Mouse (Mus musculus): Measurements from ENCODE around the gene Cdan1.

DNA sequence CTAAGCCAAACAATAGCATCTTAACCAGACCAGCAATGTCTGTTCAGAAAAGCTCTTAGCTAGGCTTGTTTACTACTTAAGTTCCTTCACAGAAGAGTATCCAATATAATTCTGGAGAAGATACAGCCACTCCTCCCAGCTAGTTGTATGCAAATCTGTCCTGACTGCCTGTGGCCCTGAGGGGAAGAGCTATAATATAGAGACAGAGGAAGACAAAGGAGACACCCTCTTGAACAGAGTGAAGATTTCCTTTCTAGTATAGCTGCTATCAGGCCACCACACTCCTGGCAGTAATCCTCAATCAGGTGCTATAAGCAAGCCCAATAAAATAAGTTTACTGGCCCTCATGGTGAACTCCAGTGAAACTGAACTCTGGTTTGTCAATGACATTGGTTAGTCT is 88.0 kb downstream of the Cdan1 start:
- TF ChIP-seq FLI1 (IDR thresholded peaks at IDR 0.05; ENCODE audit: low read length) (no peak), GATA1 (IDR thresholded peaks at IDR 0.05; ENCODE audit: borderline replicate concordance, low read length) (no peak)
